Mouse (Mus musculus) heart, postnatal 36 days (tissue): ENCODE data around the gene Tmem254a. TPM values are rescaled to one million over a fixed set of nuclear protein-coding genes. Genes with fewer than 3 reads are reported as not detected.
"Not testable (repeated sequence)": the region's sequence is repeated elsewhere in the genome, so short reads cannot be mapped to it uniquely, and the experiment has no call there.

Source experiments
- DNase-seq, 2 experiments: peaks; one replicate each; pipeline ENCODE4 v3.0.0; 2021 to 2022
- intact Hi-C: fragments of 180-260 bp; cut with DNase I; formaldehyde crosslinking; loops from one replicate; pipeline ENCODE4 v1.15.1; 2025
- total RNA-seq, 2 experiments: library from RNA; stranded (reverse); gene quantifications; 2 replicates each; pipeline ENCODE4 v1.2.3; 2021

The Tmem254a gene
- total RNA-seq: 1 to 10 TPM in 1 of 2 experiments, under 1 TPM in 1; 0.75 to 1.2 TPM

DNA sequence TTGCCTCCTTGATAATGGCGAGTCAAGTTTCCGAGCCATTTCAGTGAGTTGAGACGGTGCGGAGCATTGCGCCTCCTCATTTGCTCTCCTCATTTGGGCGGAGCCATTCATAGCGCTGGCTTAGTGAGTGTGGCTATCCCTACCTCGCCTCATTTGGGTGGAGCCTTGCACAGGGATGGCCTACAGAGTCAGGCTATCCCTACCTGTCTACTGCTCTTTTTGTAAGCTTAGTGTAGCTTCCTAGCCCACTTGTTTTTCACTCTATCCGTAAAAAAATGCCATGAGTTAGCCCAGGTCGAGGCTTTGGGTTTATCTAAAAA is at the start of gene Tmem254a:
Tmem254a (minus strand) TSS at position 111 of the 320 bp plus-strand sequence.
- DNase-seq, intact Hi-C loops: not testable (repeated sequence)

DNA sequence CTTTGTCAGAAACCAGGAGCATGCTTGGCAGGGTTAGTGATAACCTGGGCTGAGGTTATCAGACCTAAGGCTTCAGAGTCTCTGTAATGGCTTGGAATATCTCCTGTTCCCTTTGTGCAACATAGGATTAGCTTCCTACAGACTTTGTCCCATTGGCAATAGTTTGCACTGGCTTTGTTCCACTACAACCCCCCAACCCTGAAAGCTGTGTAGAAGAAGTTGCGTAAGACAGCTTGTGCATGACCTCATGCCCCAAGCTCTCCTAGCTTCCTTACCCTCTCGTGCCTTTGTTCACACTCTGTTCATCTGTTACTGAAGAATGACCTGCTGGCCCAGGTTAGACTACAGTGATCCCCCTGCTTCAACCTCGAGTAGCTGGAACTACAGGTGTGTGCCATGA is 30.4 kb upstream of the Tmem254a start:
- intact Hi-C loops, DNase-seq: not testable (repeated sequence)

DNA sequence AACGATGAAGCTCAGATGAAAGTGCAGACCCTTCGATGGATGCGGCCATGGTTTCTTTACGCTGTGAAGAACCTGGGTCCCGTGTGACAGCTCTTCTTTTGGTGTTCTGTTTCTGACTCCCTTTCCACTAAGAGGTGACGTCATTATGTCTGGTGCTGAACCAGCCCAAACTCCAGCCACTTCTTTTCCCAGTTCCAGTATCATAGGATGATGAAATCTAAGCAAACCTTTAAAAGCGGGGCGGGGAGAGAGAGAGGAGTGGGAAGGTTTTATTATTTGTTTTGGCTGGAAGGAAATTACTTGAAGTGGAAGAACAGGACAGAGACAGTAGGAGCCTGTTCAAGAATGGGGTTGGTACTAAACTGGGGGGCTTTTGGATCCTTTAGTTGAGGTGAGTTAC is 10.5 kb upstream of the Tmem254a start, which contains the start of gene Cphx1:
Cphx1 (plus strand) TSS at position 301 of the 400 bp plus-strand sequence.
- intact Hi-C loops, DNase-seq: not testable (repeated sequence)

DNA sequence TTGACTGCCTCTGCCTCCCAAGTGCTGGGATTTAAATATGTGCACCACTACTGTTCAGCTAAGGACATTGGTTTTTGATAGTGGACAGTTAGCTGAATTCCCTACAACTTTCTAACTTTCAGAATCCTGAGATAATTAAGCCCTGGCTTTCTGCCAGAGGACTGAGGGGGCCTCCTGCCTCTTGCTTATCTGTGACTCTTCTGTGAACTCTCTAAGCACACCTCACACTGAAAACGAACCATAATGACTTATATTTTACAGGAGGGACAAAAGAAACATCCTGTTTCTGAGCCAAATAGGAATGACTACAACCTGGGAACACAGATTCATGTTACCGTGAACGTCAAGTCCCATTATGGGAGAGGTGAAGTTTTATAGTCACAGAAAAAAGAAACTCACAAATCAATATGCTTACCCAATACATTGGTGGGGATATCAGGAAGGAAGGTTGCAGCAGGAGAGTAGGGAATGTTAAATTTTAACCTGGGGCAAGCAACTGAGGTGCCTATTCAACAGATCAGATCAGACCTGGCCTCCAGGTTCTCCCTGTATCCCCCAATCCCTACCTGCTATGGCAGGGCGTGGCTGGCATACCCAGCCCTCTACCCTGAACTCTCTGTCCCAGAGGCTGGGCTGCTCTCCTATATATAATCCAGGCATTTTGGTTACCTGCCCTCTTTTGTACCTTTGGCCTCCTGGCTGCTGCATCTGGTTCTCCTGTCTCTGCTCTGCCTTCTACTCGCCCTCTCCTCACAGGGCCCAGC is 9.6 kb upstream of the Tmem254a start:
- DNase-seq, intact Hi-C loops: not testable (repeated sequence)

DNA sequence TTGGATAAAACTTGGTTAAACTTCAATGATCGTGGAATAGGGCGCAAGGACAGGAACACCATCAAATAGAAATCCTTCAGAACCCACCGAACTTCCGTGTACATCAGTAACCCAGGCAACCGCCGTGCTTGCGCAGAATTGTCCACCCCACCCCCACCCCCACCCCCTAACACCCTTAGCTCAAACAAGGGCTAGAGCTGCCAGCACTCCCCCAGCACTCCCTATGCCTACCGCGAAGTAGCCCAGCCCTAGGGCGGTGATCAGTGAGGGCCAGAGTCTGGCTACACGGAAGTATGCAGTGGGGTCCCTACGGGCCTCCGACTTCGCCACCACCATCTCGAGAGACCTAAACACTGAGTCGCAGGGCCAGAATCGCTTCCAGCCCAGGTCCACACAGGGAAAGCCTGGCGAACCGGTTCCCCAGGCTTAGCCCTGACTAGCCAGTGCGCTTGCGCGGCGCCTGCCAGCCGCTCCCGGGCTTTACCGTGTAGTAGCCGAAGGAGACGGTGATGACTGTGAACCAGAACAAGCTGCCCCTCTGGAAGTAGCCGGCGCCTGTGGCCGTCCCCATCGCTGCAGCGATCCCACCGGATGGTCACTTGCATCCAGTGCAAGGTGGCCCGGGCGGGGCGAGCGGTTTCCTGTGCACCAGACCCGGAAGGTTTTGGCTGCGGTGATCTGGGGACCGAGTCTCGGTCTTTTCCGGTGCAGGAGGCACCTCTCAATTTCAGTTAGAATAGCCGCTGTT is 484 bp downstream of the Tmem254a start:
- intact Hi-C loops, DNase-seq: not testable (repeated sequence)

DNA sequence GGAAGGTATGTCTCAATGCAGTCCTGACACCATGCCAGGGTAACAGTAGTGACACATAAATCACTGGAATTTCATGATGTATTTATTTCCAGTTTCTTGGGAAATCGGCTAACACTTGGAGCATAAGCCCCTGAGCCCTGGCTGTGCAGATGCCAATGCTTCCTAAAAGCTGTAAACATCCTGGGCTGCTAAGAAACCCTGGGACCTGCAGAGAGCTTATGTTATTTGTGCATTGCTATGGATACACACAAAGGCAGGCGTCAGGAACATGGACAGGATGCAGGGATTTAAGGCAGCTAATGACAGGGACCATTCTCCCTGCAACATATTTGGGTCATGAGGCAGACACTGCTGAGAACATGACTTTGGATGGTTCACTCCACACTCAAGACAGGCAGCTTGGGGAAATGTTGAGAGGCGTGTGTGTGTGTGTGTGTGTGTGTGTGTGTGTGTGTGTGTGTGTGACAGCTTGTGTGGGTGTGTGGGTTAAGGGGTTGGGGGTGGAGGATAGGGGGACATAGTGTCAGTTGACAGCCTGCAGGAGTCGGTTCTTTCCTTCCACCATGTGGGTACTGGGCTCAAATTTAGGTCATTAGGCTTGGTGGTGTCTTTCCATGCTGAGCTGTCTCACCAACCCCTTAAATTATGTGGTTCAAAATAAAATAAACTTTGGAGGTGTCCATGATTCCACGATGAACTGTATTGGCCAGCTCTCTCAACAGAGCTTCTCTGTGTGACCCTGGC is 8.9 kb downstream of the Tmem254a start:
- intact Hi-C loops, DNase-seq: not testable (repeated sequence)

DNA sequence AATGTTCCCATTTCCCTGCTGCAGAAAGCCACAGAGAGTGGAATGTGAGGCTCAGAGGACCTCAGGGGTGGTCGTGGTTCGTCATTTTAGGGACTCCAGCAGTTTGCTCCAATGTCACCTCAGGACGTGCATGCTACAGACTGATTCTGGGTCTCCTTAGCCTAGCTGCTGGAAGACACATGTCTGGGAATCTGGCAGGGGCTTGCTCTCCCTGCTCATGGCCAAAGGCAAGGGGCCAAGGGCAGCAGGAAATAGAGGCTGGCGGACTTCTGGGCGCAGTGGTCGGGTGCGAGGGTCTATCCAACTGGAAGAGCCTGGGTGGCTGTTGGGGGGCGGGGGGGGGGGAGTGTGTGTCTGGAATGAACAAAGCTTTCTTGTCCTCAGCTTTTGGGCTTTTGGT is 18.5 kb downstream of the Tmem254a start:
- intact Hi-C loops, DNase-seq: not testable (repeated sequence)

DNA sequence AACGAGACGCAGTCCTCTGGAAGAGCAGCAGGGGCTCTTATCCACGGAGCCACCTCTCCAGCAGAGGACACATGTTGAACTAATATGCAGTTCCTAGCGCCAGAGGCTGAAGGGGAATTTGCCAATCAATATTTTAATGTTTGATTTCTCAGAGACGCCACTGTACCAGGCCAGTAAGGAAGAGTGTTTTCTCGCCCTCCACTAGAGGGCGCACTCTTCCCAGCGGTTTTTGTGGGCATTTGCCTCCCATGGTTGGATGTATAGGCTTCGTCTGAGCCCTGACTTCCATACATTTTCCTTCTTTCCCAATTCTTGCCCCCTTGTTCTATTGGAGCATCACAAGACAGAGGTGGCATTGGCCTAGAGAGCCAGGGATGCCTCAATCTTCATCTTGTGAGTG is 20.2 kb downstream of the Tmem254a start:
- DNase-seq, intact Hi-C loops: not testable (repeated sequence)

DNA sequence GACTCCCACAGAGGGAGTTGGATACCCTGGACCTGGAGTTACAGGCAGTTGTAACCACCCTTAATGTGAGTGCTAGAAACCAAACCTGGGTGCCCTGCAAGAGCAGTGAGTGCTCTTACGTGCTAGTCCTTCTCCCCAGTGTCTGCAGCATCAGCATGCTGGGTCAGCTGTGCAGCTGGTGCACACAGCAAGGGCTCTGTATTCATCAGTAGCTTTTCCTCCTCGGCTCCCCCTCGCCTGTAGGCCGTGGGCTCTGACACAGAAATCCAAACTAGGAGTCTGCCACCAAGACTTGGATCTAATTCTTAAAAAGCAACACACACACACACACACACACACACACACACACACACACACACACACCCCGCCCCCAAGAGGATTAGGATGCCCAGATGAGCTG is 22.2 kb downstream of the Tmem254a start:
- intact Hi-C loops, DNase-seq: not testable (repeated sequence)

DNA sequence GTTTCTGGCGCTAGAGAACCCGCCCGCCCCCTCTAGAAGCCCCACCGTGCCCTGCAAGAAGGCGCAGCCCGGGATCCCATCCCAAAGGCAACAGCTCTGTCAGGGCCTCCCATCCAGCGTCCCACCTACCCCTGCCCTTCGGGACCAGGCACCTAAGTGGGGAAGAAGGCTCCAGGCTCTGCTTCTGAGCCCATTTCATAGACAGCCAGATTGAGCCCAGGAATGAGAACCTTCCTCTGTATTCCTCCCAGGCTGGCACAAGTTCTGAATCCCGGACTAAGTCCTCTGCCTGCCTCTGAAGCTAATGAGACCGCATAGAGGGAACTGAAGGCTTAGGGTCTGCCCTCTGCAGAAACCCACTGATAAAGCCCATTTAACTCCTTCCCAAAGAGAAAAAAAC is 24.5 kb downstream of the Tmem254a start, which contains the start of gene Plac9a:
Plac9a (minus strand) TSS at position 101 of the 400 bp plus-strand sequence.
- DNase-seq, intact Hi-C loops: not testable (repeated sequence)

DNA sequence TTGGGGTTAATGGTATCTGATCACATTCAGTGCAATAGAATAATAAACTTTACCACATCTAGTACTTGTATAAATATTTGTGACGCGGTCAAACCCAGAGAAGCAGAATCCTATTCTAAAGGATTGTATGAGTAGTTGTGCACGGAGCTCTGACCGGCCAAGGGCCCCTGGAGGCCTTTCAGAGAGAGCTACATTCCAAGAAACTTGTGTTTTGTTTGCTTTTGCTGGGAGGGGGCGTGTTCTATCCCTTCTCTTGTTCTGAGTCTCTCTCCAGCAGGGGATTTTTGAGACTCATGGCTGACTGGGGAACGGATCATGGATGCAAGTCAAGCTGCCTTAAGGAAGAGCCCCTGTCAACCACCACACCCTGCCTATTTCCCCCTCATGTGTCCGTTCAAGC is 31.8 kb downstream of the Tmem254a start:
- DNase-seq, intact Hi-C loops: not testable (repeated sequence)

DNA sequence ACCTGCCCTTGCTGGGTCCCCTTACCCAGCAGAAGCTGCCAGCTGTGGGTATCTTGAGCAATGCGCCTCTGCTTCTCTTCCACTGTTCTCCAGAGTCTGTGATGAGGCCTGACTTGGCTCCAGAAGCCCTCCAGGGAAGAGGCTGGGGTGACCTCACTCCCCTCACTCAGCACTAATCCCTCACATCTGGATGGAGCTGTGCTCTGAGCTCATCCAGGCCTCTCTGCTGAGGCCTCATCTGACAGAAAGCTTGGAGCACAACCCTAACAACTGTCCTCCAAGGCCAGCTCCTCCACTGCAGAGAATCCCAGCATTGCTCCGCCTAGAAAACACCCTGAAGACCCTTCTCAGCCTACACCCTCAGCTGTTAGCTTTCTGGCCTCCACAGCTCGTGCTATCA is 32.9 kb downstream of the Tmem254a start:
- DNase-seq, intact Hi-C loops: not testable (repeated sequence)

DNA sequence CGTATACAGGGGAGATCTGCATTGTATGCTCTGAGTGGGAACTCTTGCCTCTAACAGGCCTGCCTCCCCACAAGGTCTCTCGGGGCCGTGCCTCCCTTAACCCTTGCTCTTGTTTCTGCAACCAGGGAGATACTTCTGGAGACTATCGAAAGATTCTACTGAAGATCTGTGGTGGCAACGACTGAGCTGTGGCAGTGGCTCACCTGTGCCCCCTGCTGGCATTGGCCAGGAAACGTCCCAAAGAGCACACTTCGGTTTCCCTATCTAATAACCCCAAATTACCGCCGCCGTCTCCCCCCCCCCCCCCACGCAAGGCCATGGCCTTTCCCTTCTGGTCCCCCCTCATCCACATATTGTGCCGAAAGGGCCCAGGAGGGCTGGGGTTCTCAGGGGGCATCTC is 41.6 kb downstream of the Tmem254a start:
- DNase-seq, intact Hi-C loops: not testable (repeated sequence)

DNA sequence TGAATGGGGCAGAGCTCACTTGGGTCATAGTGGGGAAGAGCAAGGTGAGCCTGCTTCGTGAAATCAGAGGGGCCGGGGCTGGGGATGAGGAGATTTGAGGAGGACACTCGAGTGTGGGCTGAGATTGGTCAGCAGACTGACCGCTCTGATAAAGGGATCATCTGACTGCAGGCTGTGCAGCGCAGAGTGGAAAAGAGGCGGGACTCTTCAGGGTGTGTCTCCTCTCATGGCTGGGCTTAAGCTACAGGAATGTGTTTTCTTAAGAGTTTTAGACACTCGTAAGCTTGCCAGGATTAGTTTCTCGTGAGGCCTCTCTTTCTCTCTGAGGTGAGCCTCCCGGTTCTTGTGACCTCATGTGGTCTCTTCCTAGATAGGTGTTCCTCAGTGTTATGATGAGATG is 45.7 kb downstream of the Tmem254a start:
- intact Hi-C loops: not testable (repeated sequence)

DNA sequence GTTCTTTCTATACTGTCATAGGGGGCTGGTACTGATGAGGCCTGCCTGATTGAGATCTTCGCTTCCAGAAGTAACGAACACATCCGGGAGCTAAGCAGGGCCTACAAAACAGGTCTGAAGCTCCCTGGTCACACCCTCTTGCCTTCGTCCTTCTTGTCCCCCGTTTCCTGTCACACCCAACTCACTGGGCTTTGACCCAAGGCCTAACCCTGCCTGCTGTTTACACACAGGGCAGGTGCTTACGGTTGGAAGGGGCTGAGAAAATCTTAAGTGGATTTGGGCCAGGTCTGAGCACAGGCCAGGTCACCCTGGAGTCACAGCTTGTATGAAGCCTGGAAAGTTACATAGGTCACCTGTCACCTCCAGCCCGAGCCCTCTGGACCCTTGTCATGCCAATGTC is 50.8 kb downstream of the Tmem254a start:
- DNase-seq, intact Hi-C loops: not testable (repeated sequence)

More for the DNA sequence above, 45.7 kb downstream of the Tmem254a start:
- not testable (repeated sequence) for DNase-seq

Other genes starting within 250 kb of the Tmem254a start
- gene Ppif, start 233.5 kb downstream of the Tmem254a start, total RNA-seq: 100 to 1,000 TPM; 294 to 308 TPM
- 10 to 100 TPM; 35.0 to 39.0 TPM for gene Zcchc24, start 158.6 kb downstream of the Tmem254a start, total RNA-seq
- gene Anxa11, start 85.5 kb downstream of the Tmem254a start, total RNA-seq: 10 to 100 TPM; 81.8 to 87.0 TPM
- 1 to 10 TPM; 2.0 to 2.4 TPM for gene Plac9a, start 24.6 kb downstream of the Tmem254a start, total RNA-seq
- gene Cphx1, start 10.6 kb upstream of the Tmem254a start, total RNA-seq: not detected
- under 1 TPM in 1 of 2 experiments, not detected in 1; 0.14 TPM for gene Duxbl1, start 50.9 kb upstream of the Tmem254a start, total RNA-seq
- 10 to 100 TPM; 17.7 to 21.2 TPM for gene Gm9780, start 115.0 kb upstream of the Tmem254a start, total RNA-seq
- gene Tmem254c, start 139.7 kb upstream of the Tmem254a start, total RNA-seq: 1 to 10 TPM; 6.3 to 9.3 TPM
- not detected for gene Cphx2, start 153.8 kb upstream of the Tmem254a start, total RNA-seq
- not detected for gene Cphx3, start 154.6 kb upstream of the Tmem254a start, total RNA-seq
- not detected for gene Duxbl2, start 190.7 kb upstream of the Tmem254a start, total RNA-seq